Mouse (Mus musculus) mesoderm, embryonic 11.5 days (tissue): Measurements from ENCODE around the gene Abcc1.

ENCODE experiments used
- DNase-seq: peaks from one replicate; pipeline ENCODE4 v3.0.0-alpha.2; 2012; ENCODE audit warnings: low read depth, low spot score

Gene Abcc1

DNA sequence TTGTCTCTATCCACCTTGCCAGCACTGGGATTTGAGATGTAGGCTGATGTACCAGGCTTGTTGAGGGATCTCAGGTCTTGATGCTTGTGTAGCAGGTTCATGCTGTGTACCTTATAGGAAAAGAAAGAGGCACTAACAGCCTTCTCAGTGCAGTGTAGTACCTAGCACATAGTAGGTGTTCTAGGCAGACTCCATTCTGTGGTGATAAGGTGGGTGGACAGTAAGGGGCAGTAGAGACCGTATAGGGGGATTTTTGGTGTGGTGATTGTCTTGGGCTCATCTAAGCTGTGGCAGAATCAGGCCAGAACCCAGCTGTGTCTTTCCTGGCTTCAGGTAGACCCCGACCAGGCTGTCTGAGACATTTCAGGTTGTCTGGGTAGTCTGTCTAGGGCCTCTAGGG, 15.0 kb downstream of the Abcc1 start:
- no peak for DNase-seq

GRCm38 (mm10) chr16:14377321-14377720, 16.0 kb downstream of the Abcc1 start:
- no peak for DNase-seq

GRCm38 (mm10) chr16:14378654-14379053, 17.3 kb downstream of the Abcc1 start:
- DNase-seq = no peak

- no peak for DNase-seq
Measured at GRCm38 (mm10) chr16:14379888-14380287, 18.5 kb downstream of the Abcc1 start.

GRCm38 (mm10) chr16:14381061-14381665, 19.8 kb downstream of the Abcc1 start:
- DNase-seq = no peak

GRCm38 (mm10) chr16:14399303-14399702, 37.9 kb downstream of the Abcc1 start:
- DNase-seq = no peak

- no peak for DNase-seq
Measured at GRCm38 (mm10) chr16:14403507-14403906, 42.1 kb downstream of the Abcc1 start.

GRCm38 (mm10) chr16:14405636-14406035, 44.3 kb downstream of the Abcc1 start:
- no peak for DNase-seq

DNA sequence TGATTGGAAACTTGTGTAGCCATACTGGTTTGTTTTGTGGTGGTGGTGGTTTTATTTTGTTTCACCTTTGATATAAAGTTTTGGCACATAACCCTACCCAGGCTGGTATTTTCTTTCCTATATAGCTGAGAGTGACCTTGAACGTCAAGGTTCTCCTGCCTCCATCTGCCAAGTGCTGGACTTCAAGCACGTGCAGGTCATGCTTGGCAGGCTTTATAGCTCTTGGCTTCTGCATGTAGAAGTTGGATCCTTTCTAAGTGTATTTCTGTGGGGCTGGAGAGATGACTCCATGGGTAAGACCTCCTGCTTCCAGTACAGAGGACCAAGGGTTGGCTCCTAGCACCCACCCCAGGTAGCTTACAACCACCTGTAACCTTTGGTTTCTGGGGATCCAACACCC, 47.8 kb downstream of the Abcc1 start:
- no peak for DNase-seq

GRCm38 (mm10) chr16:14409776-14410175, 48.4 kb downstream of the Abcc1 start:
- DNase-seq = no peak

- DNase-seq = no peak
Measured at GRCm38 (mm10) chr16:14410611-14411010, 49.3 kb downstream of the Abcc1 start.

- no peak for DNase-seq
Measured at GRCm38 (mm10) chr16:14411156-14411555, 49.8 kb downstream of the Abcc1 start.

GRCm38 (mm10) chr16:14412551-14412950, 51.2 kb downstream of the Abcc1 start:
- no peak for DNase-seq

GRCm38 (mm10) chr16:14415206-14415605, 53.8 kb downstream of the Abcc1 start:
- no peak for DNase-seq

DNA sequence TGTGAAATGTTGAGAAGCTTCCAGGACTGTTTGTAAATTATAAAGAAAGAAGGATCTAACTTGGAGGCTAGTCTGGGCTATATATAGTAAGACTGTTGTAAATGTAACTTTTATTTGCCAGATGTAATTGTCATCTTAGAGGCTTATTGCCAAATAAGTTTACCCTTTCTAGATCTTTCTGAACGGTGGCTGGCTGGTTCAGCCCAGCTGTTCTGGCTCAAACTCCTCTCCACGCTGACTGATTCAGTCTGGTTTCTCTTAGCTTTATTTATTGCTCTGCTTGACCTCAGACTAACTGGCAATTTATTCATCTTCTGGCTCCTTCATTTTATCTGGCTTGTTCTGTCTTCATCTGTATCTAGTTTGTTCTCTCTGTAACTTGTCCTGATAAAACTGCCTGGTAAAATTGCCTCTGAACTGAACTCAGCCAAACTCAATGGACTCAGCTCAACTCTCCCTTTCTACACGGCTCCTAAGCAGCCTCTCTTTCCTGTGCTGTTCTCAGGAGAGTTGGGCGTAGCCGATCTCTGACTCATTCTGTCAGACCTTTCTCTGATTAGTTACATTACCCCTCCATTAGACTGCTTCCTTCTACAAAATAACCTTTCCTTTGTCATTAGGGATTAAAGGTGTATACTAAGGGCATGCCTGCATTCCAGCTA, 55.7 kb downstream of the Abcc1 start:
- no peak for DNase-seq

- DNase-seq = no peak
Measured at GRCm38 (mm10) chr16:14420496-14421132, 59.3 kb downstream of the Abcc1 start.

DNA sequence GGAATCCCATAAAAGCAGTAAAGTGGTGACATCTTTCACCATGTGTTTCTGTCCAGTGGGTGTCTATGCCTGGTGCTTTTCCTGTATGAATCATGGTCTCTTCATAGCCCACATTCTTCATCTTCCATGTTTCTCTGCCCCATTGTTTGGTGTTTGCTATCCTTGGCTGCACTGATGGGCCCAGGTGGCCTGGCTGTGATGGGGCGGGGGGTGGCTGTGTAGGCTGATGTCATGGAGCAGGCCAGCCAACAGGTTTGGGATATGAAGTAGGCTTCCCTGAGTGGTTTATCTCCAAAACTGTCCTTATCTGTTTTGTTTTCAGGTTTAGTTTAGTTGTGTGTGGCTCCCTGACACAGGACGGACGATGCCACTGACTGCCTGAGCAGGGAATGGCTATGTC, 60.7 kb downstream of the Abcc1 start:
- no peak for DNase-seq

DNA sequence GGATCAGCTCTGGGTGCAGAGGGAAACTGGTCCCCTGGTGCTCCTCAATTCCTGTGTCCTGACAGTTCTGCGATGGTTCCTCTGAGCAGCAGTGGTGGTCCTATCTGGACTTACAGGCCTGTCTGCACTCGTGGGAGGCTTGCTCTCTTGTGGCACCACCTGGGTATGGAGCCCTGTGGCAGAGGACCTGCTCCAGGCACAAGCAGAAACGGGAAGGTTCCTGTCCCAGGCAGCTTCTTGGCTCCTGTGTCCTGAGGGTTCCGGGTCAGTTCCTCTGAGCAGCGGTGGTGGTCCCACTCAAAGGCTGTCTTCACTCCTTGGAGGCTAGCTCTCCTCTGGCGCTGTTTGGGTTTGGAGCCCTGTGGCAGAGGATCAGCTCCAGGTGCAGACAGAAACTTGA, 68.0 kb downstream of the Abcc1 start:
- no peak for DNase-seq

GRCm38 (mm10) chr16:14432996-14433395, 71.6 kb downstream of the Abcc1 start:
- no peak for DNase-seq

- DNase-seq = no peak
Measured at GRCm38 (mm10) chr16:14435526-14435925, 74.2 kb downstream of the Abcc1 start.

DNA sequence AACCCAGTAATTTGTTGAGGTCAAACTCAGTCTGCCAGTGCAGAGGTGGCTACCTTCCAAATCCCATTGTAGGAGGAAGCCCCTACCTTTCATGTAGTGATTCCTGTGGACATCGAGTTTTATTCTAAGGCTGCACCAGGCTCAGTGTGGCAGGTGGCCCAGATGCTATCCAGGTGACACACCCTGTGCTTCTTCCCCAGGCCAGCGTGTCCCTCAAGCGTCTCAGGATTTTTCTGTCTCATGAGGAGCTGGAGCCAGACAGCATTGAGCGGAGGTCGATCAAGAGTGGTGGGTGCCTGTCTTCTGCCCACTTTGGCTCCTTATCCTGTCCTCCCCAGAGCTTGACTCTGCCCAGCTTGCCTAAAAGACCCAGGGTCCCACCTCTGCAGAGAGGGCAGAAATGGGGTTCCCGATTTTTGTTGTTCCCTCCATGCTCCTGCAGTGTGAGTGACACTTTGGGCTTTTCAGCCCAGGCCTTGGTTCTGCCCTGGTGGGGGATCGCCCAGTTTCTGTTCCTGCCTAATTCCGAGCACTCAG, 76.2 kb downstream of the Abcc1 start:
- DNase-seq = no peak

DNA sequence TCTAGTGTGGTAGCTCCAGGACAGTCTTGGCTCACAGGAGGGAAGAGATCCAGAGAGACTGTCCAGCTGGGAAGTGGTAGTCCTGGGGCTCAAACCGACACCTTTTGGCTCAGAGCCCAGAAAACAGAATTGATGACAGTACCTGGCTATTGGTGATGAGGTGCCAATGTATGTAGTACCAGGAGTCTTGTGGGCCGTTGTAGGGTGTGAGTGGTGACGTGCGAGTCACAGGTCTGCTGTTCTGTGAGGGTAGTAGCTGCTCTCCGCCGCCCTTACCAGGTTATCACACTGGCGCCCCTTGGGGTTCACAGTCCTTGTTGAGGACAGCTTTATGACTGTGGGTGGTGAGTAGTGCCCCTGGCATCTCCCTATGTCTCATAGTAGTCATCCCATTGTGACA, 77.2 kb downstream of the Abcc1 start:
- DNase-seq = no peak

- no peak for DNase-seq
Measured at GRCm38 (mm10) chr16:14439081-14439480, 77.7 kb downstream of the Abcc1 start.
